Mouse (Mus musculus) ovary, postnatal 14 days (tissue): ENCODE results near the gene C8g.

ENCODE experiments used
- DNase-seq: peaks from one replicate; pipeline ENCODE4 v3.0.0; 2022; ENCODE audit warnings: low spot score

Gene C8g

GRCm38 (mm10) chr2:25500576-25501405, 728 bp downstream of the C8g start, which contains the start of gene Fbxw5:
Fbxw5 (plus strand) TSS chr2:25500750.
- peak; percentile 62 for DNase-seq

- DNase-seq, result no peak
These were observed 1.4 kb downstream of the C8g start for GRCm38 (mm10) chr2:25500071-25500575.

- DNase-seq, result no peak
These were observed 2.7 kb downstream of the C8g start for GRCm38 (mm10) chr2:25498622-25499478.

- no peak for DNase-seq
These were observed 3.5 kb downstream of the C8g start for GRCm38 (mm10) chr2:25497846-25498575.

GRCm38 (mm10) chr2:25496462-25496861, 5.1 kb downstream of the C8g start:
- DNase-seq, result no peak

GRCm38 (mm10) chr2:25493476-25493961, 8.0 kb downstream of the C8g start, which contains the start of gene Lcn12:
Lcn12 (minus strand) TSS chr2:25493911.
- no peak for DNase-seq

GRCm38 (mm10) chr2:25492988-25493387, 8.5 kb downstream of the C8g start:
- no peak for DNase-seq

- DNase-seq, result no peak
These were observed 12.8 kb downstream of the C8g start for GRCm38 (mm10) chr2:25488671-25489068.

- no peak for DNase-seq
These were observed 13.4 kb downstream of the C8g start for GRCm38 (mm10) chr2:25487965-25488670.

- no peak for DNase-seq
These were observed 16.4 kb downstream of the C8g start for GRCm38 (mm10) chr2:25484901-25485647.

GRCm38 (mm10) chr2:25482969-25483368, 18.6 kb downstream of the C8g start:
- no peak for DNase-seq

GRCm38 (mm10) chr2:25480541-25480940, 21.0 kb downstream of the C8g start:
- DNase-seq, result no peak

- no peak for DNase-seq
These were observed 21.8 kb downstream of the C8g start for GRCm38 (mm10) chr2:25479551-25480311.

- no peak for DNase-seq
These were observed 23.4 kb downstream of the C8g start for GRCm38 (mm10) chr2:25477967-25478675.

- no peak for DNase-seq
These were observed 24.0 kb downstream of the C8g start for GRCm38 (mm10) chr2:25477541-25477940.

- DNase-seq, result no peak
These were observed 29.0 kb downstream of the C8g start for GRCm38 (mm10) chr2:25472550-25472949.

- DNase-seq, result no peak
These were observed 31.6 kb downstream of the C8g start, which contains the start of gene Ptgds for GRCm38 (mm10) chr2:25469969-25470368. Ptgds (minus strand) TSS chr2:25470046.

- no peak for DNase-seq
These were observed 32.3 kb downstream of the C8g start for GRCm38 (mm10) chr2:25468962-25469915.
